Mouse (Mus musculus) liver, adult 10 weeks (tissue): ENCODE data around the gene Adi1. TPM values are rescaled to one million over a fixed set of nuclear protein-coding genes. Genes with fewer than 3 reads are reported as not detected.

Experiments used
- polyA plus RNA-seq: library from polyadenylated mRNA; stranded (reverse); fragments of 350-450 nt; fragmentation: Illumina TruSeq; extraction: RNeasy Lipid Tissue Mini Kit (QIAGEN cat#74804); gene quantifications from one replicate; pipeline ENCODE4 v1.2.3, GENCODE M21; 2014; ENCODE audit warnings: low read depth, low replicate concordance

Adi1 gene
- 363 TPM for polyA plus RNA-seq

DNA sequence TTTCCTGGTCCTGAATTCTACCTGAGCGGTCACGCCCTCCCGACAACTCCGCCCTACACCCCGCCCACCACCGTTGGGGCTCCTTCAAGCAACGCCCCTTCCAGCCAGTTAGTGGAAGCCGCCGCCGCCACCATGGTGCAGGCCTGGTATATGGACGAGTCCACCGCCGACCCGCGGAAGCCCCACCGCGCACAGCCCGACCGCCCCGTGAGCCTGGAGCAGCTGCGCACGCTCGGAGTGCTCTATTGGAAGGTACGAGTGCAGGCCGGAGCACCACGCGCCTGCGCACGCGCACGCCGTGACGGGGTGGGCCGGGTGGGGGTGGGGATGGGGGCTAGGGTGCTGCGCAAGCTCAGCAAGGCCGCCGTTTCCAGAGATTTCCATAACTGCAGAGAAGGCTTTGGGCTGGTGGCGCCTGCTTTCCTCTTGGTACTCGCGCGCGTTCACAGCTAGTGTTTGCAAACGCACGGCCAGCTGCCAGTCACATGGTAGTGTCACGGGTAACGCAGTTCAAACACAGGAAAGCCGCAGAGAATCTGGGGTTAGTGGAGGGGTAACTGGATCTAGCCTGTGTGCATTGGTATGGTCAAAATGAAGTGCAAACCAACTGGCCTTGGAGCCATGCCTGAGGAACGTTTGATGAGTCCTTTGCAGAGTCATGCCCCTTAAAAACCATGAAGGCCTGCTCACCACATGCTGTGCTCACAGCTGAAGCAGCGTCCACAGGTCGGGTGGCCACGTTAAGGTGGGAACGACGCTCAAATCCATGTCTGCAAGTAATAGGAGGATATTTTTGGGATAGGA, at the start of gene Adi1:
Gene Adi1, plus strand, starts transcription at position 111 of the 804 bp plus-strand sequence.

GRCm38 (mm10) chr12:28635535-28636476, 39.2 kb upstream of the Adi1 start, which contains the start of gene Rps7:
Gene Rps7, minus strand, starts transcription at chr12:28635953.

DNA sequence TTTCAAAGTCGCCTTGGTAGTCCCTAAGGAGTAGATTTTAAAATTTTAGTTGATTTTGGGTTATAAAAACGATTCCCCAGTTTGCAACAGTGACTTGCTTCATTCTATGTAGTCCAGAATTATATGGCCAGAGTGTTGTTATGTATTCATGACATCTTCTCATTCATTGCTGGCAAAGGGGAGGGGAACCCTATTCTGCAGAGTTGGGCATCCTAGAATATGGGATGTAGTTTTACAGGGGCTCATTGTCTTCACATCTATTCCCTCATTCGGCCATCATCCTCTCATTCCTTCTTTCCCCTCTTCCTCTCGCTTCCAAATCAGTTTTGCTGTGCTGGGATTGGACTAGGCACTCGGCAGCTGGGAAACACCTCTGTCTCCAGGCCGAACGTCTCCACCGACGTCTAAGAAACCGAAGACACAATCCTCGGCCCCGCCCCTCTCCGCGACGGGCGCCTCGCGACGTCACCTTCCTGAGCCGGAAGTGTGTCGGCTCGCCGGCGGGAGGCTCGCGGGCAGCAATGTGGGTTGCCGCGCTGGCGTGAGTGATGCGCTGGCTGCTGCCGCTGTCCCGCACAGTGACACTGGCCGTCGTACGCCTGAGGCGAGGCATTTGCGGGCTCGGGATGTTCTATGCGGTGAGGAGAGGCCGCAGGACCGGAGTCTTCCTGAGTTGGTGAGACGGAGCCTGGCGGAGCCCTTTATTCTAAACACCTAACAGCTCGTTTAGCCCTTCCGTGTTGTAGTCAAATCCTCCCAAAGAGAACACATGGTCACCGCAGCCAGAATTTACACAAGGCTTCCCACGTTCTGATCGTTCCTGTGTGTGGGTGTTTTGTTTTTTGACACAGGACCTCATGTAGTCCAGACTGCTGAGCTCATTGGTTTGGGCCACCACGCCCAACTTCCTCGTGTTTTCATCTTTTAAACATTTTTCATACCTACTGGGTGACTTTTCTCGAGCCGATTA, 25.6 kb upstream of the Adi1 start, which contains the start of gene Rnaseh1:
Gene Rnaseh1, plus strand, starts transcription at position 462 of the 970 bp plus-strand sequence.

Other genes starting within 250 kb of the Adi1 start
- not detected for gene Dcdc2c, start 122.8 kb upstream of the Adi1 start, polyA plus RNA-seq
- not detected for gene Allc, start 92.7 kb upstream of the Adi1 start, polyA plus RNA-seq
- 13.3 TPM for gene Colec11, start 51.9 kb upstream of the Adi1 start, polyA plus RNA-seq
- 275 TPM for gene Rps7, start 39.3 kb upstream of the Adi1 start, polyA plus RNA-seq
- 1.5 TPM for gene Rnaseh1, start 25.6 kb upstream of the Adi1 start, polyA plus RNA-seq
- 7.5 TPM for gene Trappc12, start 75.2 kb downstream of the Adi1 start, polyA plus RNA-seq
- gene Eipr1, start 76.6 kb downstream of the Adi1 start, polyA plus RNA-seq, result 2.0 TPM